ENCODE assay signal across 29 mouse cellular contexts in genomic region chr6:67790742-67791141, GRCm38 (mm10).
"Had no signal": no experiment of that assay in that cellular context is flagged by ENCODE, and none has a peak within 500 bp of the region (broad histone marks: within the 10 kb centered on the region; RNA-seq: fewer than 3 reads in every experiment).

No protein-coding gene starts in this region.

- H3K27ac ChIP-seq: left cerebral cortex, adult 2 months; limb, embryonic 10.5 days; limb, embryonic 12.5 days; limb, embryonic 13.5 days; limb, embryonic 15.5 days; liver, embryonic 12.5 days; liver, embryonic 13.5 days; liver, embryonic 14.5 days; liver, embryonic 15.5 days; lung, embryonic 15.5 days; macrophage; midbrain, embryonic 10.5 days; midbrain, embryonic 15.5 days had no signal

- H3K36me3 ChIP-seq: limb, embryonic 10.5 days; limb, embryonic 12.5 days; limb, embryonic 13.5 days; limb, embryonic 15.5 days; liver, embryonic 12.5 days; liver, embryonic 13.5 days; liver, embryonic 15.5 days; lung, embryonic 15.5 days; midbrain, embryonic 10.5 days; midbrain, embryonic 15.5 days had no signal

- H3K4me2 ChIP-seq: limb, embryonic 12.5 days; limb, embryonic 13.5 days; limb, embryonic 15.5 days; liver, embryonic 11.5 days; liver, embryonic 12.5 days; liver, embryonic 13.5 days; liver, embryonic 15.5 days; lung, embryonic 14.5 days; lung, embryonic 15.5 days; midbrain, embryonic 11.5 days; midbrain, embryonic 15.5 days had no signal

- H3K9ac ChIP-seq: limb, embryonic 12.5 days; limb, embryonic 13.5 days; limb, embryonic 15.5 days; liver, embryonic 12.5 days; liver, embryonic 13.5 days; liver, embryonic 14.5 days; liver, embryonic 15.5 days; liver, postnatal 0 days; lung, embryonic 14.5 days; lung, embryonic 15.5 days; midbrain, embryonic 15.5 days had no signal

- H3K9me3 ChIP-seq: limb, embryonic 10.5 days; limb, embryonic 12.5 days; limb, embryonic 13.5 days; limb, embryonic 15.5 days; liver, embryonic 12.5 days; liver, embryonic 13.5 days; liver, embryonic 15.5 days; lung, embryonic 15.5 days; midbrain, embryonic 10.5 days; midbrain, embryonic 15.5 days had no signal

- H3K4me3 ChIP-seq: left cerebral cortex, adult 2 months; limb, embryonic 10.5 days; limb, embryonic 12.5 days; limb, embryonic 13.5 days; limb, embryonic 15.5 days; liver, embryonic 12.5 days; liver, embryonic 13.5 days; liver, embryonic 15.5 days; lung, embryonic 15.5 days; megakaryocyte, embryonic 14.5 days; midbrain, embryonic 10.5 days; midbrain, embryonic 15.5 days; myocyte had no signal

- ATAC-seq: liver, embryonic 12.5 days; liver, postnatal 0 days; lung, postnatal 0 days; midbrain, embryonic 15.5 days; midbrain, embryonic 16.5 days had no signal

- H3K4me1 ChIP-seq: limb, embryonic 10.5 days; limb, embryonic 12.5 days; limb, embryonic 13.5 days; limb, embryonic 15.5 days; liver, embryonic 12.5 days; liver, embryonic 13.5 days; liver, embryonic 15.5 days; lung, embryonic 15.5 days; megakaryocyte, embryonic 14.5 days; midbrain, embryonic 10.5 days; midbrain, embryonic 15.5 days had no signal

- DNase-seq: left cerebral cortex, postnatal 4 days; liver, embryonic 13.5 days; liver, postnatal 0 days; lung, adult 18-20 months; lung, adult 2 months; lung, embryonic 14.5 days; lung, postnatal 10 days; lung, postnatal 14 days; lung, postnatal 36 days; lung, postnatal 4 days; midbrain, embryonic 14.5 days had no signal

- H3K27me3 ChIP-seq: limb, embryonic 12.5 days; limb, embryonic 13.5 days; limb, embryonic 15.5 days; liver, embryonic 12.5 days; liver, embryonic 13.5 days; liver, embryonic 15.5 days; lung, embryonic 15.5 days; megakaryocyte, embryonic 14.5 days; midbrain, embryonic 15.5 days had no signal
